Mouse (Mus musculus): Measurements from ENCODE around the gene Rfc1. TPM values are rescaled to one million over a fixed set of nuclear protein-coding genes. Genes with fewer than 3 reads are reported as not detected.

Rfc1 gene
- polyA plus RNA-seq (2014; fragmentation: Illumina TruSeq; extraction: RNeasy Lipid Tissue Mini Kit (QIAGEN cat#74804); ENCODE audit: low read depth, low replicate concordance) = 23.0 TPM

GRCm38 (mm10) chr5:65335298-65336074, at the start of gene Rfc1:
TSS of gene Rfc1 (minus strand) at chr5:65335670.

DNA sequence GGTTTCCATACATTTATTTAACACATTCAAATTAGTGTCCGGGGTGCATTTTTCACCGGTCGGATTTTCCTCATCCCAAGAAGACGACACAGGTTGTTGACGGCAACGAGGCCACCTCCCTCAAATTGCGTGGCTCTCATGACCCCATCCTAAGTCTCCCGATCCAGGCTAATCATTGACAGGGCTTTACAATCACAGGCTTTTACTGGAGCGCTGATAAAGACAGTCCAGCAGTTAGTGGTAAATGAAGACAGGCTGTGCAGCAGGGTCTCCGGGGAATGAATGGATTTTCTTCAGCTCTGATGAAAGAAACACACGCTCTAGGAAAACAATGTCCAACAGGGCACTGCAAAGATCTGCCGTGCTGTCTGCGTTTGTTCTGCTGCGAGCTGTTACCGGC, 12.7 kb upstream of the Rfc1 start, which contains the start of gene Klb:
Klb (plus strand) TSS at position 147 of the 400 bp plus-strand sequence.

Other genes with a start within 250 kb of the Rfc1 start
- not detected for gene Tmem156, start 243.5 kb downstream of the Rfc1 start, polyA plus RNA-seq (2014; fragmentation: Illumina TruSeq; extraction: RNeasy Lipid Tissue Mini Kit (QIAGEN cat#74804); ENCODE audit: low read depth, low replicate concordance)
- gene Klhl5, start 228.1 kb downstream of the Rfc1 start, polyA plus RNA-seq (2014; fragmentation: Illumina TruSeq; extraction: RNeasy Lipid Tissue Mini Kit (QIAGEN cat#74804); ENCODE audit: low read depth, low replicate concordance) = 12.7 TPM
- gene Wdr19, start 136.0 kb downstream of the Rfc1 start, polyA plus RNA-seq (2014; fragmentation: Illumina TruSeq; extraction: RNeasy Lipid Tissue Mini Kit (QIAGEN cat#74804); ENCODE audit: low read depth, low replicate concordance) = 0.94 TPM
- gene Klb, start 12.6 kb upstream of the Rfc1 start, polyA plus RNA-seq (2014; fragmentation: Illumina TruSeq; extraction: RNeasy Lipid Tissue Mini Kit (QIAGEN cat#74804); ENCODE audit: low read depth, low replicate concordance) = 0.42 TPM
- 712 TPM for gene Rpl9, start 55.8 kb upstream of the Rfc1 start, polyA plus RNA-seq (2014; fragmentation: Illumina TruSeq; extraction: RNeasy Lipid Tissue Mini Kit (QIAGEN cat#74804); ENCODE audit: low read depth, low replicate concordance)
- 58.5 TPM for gene Lias, start 55.8 kb upstream of the Rfc1 start, polyA plus RNA-seq (2014; fragmentation: Illumina TruSeq; extraction: RNeasy Lipid Tissue Mini Kit (QIAGEN cat#74804); ENCODE audit: low read depth, low replicate concordance)
- gene Ugdh, start 100.3 kb upstream of the Rfc1 start, polyA plus RNA-seq (2014; fragmentation: Illumina TruSeq; extraction: RNeasy Lipid Tissue Mini Kit (QIAGEN cat#74804); ENCODE audit: low read depth, low replicate concordance) = 15.8 TPM
- gene Gm43552, start 157.2 kb upstream of the Rfc1 start, polyA plus RNA-seq (2014; fragmentation: Illumina TruSeq; extraction: RNeasy Lipid Tissue Mini Kit (QIAGEN cat#74804); ENCODE audit: low read depth, low replicate concordance) = not detected
- gene Smim14, start 201.5 kb upstream of the Rfc1 start, polyA plus RNA-seq (2014; fragmentation: Illumina TruSeq; extraction: RNeasy Lipid Tissue Mini Kit (QIAGEN cat#74804); ENCODE audit: low read depth, low replicate concordance) = 81.5 TPM
- 69.2 TPM for gene Ube2k, start 201.6 kb upstream of the Rfc1 start, polyA plus RNA-seq (2014; fragmentation: Illumina TruSeq; extraction: RNeasy Lipid Tissue Mini Kit (QIAGEN cat#74804); ENCODE audit: low read depth, low replicate concordance)